Mouse (Mus musculus): ENCODE measurements at regions not wholly inside any gene's neighbourhood (a gene's known extent, or its start where the extent isn't known, plus 50 kb on each side); places are given as distances from the start of the nearest gene placed in this dataset.

- peak; percentile 33 for DNase-seq
Measured at GRCm38 (mm10) chr14:38062271-38062670, 927.2 kb upstream of the Ghitm start.

- no peak for DNase-seq
Measured at GRCm38 (mm10) chr14:38053770-38054169, 918.7 kb upstream of the Ghitm start.
